14 mouse cellular contexts compared by ENCODE assay signal in the genomic region with DNA sequence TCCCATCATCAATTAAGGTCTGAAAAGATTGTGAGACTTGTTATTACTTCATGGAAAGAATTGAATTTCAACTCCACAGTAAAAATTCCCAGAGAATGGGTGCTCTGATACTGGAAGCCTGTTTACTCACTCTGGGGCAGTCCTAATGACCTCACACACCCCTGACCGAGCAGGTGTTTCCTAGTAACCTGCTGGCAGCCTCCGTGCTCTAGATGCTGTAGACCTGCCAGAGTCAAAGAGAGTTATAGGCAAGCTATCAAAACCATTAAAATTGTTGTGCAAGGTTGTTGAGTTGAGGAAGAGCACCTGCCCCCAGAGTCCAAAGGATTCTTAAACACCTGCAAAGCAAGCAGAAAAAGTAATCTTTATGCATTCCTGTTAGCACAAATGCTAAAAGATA.
"Had no signal": no experiment of that assay in that cellular context is flagged by ENCODE, and none has a peak within 500 bp of the region (broad histone marks: within the 10 kb centered on the region; RNA-seq: fewer than 3 reads in every experiment).

No protein-coding gene starts in this region.

- H3K4me3 ChIP-seq: kidney, embryonic 15.5 days; layer of hippocampus, adult 2 months; limb, embryonic 12.5 days; liver, embryonic 13.5 days; megakaryocyte, embryonic 14.5 days; midbrain, embryonic 15.5 days; neural tube, embryonic 12.5 days had no signal

- H3K9ac ChIP-seq: hindbrain, embryonic 14.5 days; kidney, embryonic 15.5 days; limb, embryonic 12.5 days; liver, embryonic 13.5 days; lung, embryonic 14.5 days; midbrain, embryonic 15.5 days; neural tube, embryonic 12.5 days had no signal

- ATAC-seq: midbrain, embryonic 15.5 days had no signal

- H3K4me1 ChIP-seq: limb, embryonic 12.5 days; megakaryocyte, embryonic 14.5 days; midbrain, embryonic 15.5 days; neural tube, embryonic 12.5 days had no signal

- H3K4me2 ChIP-seq: hindbrain, embryonic 14.5 days; kidney, embryonic 15.5 days; limb, embryonic 12.5 days; liver, embryonic 13.5 days; lung, embryonic 14.5 days; midbrain, embryonic 11.5 days; midbrain, embryonic 15.5 days; neural tube, embryonic 12.5 days had no signal

- H3K27ac ChIP-seq: hindbrain, embryonic 14.5 days; kidney, embryonic 15.5 days; layer of hippocampus, adult 2 months; limb, embryonic 12.5 days; liver, embryonic 13.5 days; macrophage; midbrain, embryonic 15.5 days; neural tube, embryonic 12.5 days had no signal

- DNase-seq: kidney, adult 11 months; liver, embryonic 13.5 days; lung, embryonic 14.5 days; thymus, adult 18-20 months; thymus, postnatal 25 days had no signal

- H3K36me3 ChIP-seq: kidney, embryonic 15.5 days; limb, embryonic 12.5 days; liver, embryonic 13.5 days; midbrain, embryonic 15.5 days; neural tube, embryonic 12.5 days had no signal

- H3K27me3 ChIP-seq: kidney, embryonic 15.5 days; limb, embryonic 12.5 days; midbrain, embryonic 15.5 days; neural tube, embryonic 12.5 days had no signal

- H3K9me3 ChIP-seq: kidney, embryonic 15.5 days; limb, embryonic 12.5 days; liver, embryonic 13.5 days; midbrain, embryonic 15.5 days; neural tube, embryonic 12.5 days had no signal
